Mouse (Mus musculus) liver, postnatal 0 days (tissue): Measurements from ENCODE around the gene Trib2. TPM values are rescaled to one million over a fixed set of nuclear protein-coding genes. Genes with fewer than 3 reads are reported as not detected.

ENCODE experiments used
- ATAC-seq: fragments of 200-750 bp; cut with Nextera tagmentation; 2 replicates; pipeline ENCODE4 v1.8.0; 2017; ENCODE audit warnings: mild to moderate bottlenecking, moderate library complexity
- DNase-seq: peaks from one replicate; pipeline ENCODE4 v3.0.0-alpha.2; 2016
- H3K27ac ChIP-seq: fragments of 300-500 bp; sonication (generic); 2 replicates; pipeline ENCODE4 v1.5.1; 2014; ENCODE audit warnings: antibody characterized with exemption, moderate library complexity, mild to moderate bottlenecking, low read depth
- H3K27me3 ChIP-seq: fragments of 300-500 bp; sonication (generic); 2 replicates; pipeline ENCODE4 v1.6.1; 2014; ENCODE audit warnings: low read length, control low read depth, mixed read lengths; ENCODE audit not compliant: insufficient read depth
- H3K36me3 ChIP-seq: fragments of 300-500 bp; sonication (generic); replicated peaks from 2 replicates; pipeline ENCODE4 v1.6.1; 2014; ENCODE audit warnings: mild to moderate bottlenecking, control low read depth, low read length, moderate library complexity, mixed read lengths; ENCODE audit not compliant: insufficient read depth
- H3K4me1 ChIP-seq: fragments of 300-500 bp; sonication (generic); 2 replicates; pipeline ENCODE4 v1.6.1; 2014; ENCODE audit warnings: antibody characterized with exemption, mild to moderate bottlenecking, control low read depth; ENCODE audit not compliant: insufficient read depth
- H3K4me2 ChIP-seq: fragments of 300-500 bp; sonication (generic); 2 replicates; pipeline ENCODE4 v1.6.1; 2014; ENCODE audit warnings: low read depth, mild to moderate bottlenecking, low read length, moderate library complexity, mixed read lengths
- H3K4me3 ChIP-seq: fragments of 300-500 bp; sonication (generic); 2 replicates; pipeline ENCODE4 v1.5.1; 2014; ENCODE audit warnings: low read depth, low read length
- H3K9ac ChIP-seq: fragments of 300-500 bp; sonication (generic); replicated peaks from 2 replicates; pipeline ENCODE4 v1.6.1; 2014; ENCODE audit warnings: mild to moderate bottlenecking, moderate library complexity
- H3K9me3 ChIP-seq: fragments of 300-500 bp; sonication (generic); 2 replicates; pipeline ENCODE4 v1.6.1; 2016; ENCODE audit warnings: mild to moderate bottlenecking, control low read depth, low read length, mixed read lengths
- CTCF ChIP-seq: sonication (generic); IDR thresholded peaks from 2 replicates; pipeline ENCODE4 v1.5.1; 2016; ENCODE audit warnings: antibody characterized with exemption, low read depth
- EP300 ChIP-seq: IDR thresholded peaks from 2 replicates; pipeline ENCODE4 v1.6.1; 2016; ENCODE audit warnings: antibody characterized with exemption, low read depth, mild to moderate bottlenecking
- WGBS: fragments of 180-500 bp; shearing (Covaris S2); extraction: QIAGEN DNeasy Blood & Tissue Kit; methylation state at CpG from one replicate; pipeline ENCODE4 v1.1.7; 2014; ENCODE audit not compliant: insufficient replicate concordance; 5-methylcytosine and 5-hydroxymethylcytosine counted together
- polyA plus RNA-seq: library from polyadenylated mRNA; unstranded; fragments of >200 nt; fragmentation: Nextera tagmentation; extraction: Ambion mirVana; gene quantifications from 2 replicates; pipeline ENCODE4 v1.2.1, GENCODE M21; 2015

Gene Trib2
- polyA plus RNA-seq, 1 experiment from 2014 or later = 2.6 TPM

DNA sequence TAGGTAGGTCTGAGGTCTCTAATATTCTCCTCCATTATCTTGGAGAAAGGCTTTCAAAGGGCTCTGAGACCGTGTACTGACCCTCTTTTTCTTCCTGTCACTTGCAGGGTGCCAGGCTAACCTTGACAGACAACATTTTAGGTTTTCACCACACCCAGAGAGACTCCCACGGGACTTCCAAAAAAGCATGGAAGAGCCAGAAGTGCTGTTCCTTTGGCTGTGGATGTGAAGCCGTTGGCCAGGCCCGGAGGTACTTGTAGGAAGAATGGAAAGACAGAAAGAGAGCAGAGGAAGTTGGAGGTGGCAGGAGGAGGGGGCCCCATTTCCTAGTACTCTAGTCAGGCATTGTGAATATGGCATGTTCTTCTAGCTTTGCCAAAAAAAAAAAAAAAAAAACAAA is 56.0 kb downstream of the Trib2 start:
- ATAC-seq (no peak), DNase-seq (no peak)
- Histone ChIP-seq H3K4me1 (no peaks in the 10 kb centered on the region), H3K27me3 (no peaks in the 10 kb centered on the region), H3K4me3 (no peak overlapping the region), H3K4me2 (no peak overlapping the region), H3K9me3 (no peaks in the 10 kb centered on the region), H3K36me3 (no peaks in the 10 kb centered on the region), H3K27ac (no peak overlapping the region), H3K9ac (no peak overlapping the region)
- 51% methylated on average over 4 of the region's 4 CpGs for WGBS
- no peak for TF ChIP-seq EP300
- TF ChIP-seq CTCF = no peak

DNA sequence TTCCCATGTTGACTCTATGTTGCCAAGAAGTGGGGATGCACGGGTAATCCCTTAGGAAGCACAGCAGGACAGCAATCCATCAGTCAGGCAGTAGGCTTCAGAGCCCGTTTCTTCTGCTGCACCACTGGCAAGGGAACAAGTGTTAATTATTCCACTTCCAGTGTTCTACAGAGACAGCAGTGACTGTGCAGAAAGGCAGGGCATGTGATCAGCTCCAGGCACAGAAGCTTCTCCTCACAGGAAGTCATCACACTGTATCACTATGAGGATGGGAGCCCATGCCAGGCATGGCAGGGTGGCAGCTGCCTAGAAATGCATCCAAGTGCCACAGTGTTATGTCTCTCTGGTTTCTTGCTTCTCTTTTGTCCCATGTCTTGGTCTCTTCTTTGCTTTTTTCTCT is 57.9 kb downstream of the Trib2 start:
- no peak overlapping the region for H3K4me2 ChIP-seq
- no peaks in the 10 kb centered on the region for H3K4me1 ChIP-seq
- no peak overlapping the region for H3K9ac ChIP-seq
- ATAC-seq (no peak), DNase-seq (no peak)
- H3K27me3 ChIP-seq = no peaks in the 10 kb centered on the region
- H3K36me3 ChIP-seq = no peaks in the 10 kb centered on the region
- no peak for TF ChIP-seq EP300
- TF ChIP-seq CTCF = no peak
- no peaks in the 10 kb centered on the region for H3K9me3 ChIP-seq
- WGBS = 58% methylated on average over 2 of the region's 2 CpGs
- no peak overlapping the region for H3K4me3 ChIP-seq
- no peak overlapping the region for H3K27ac ChIP-seq

DNA sequence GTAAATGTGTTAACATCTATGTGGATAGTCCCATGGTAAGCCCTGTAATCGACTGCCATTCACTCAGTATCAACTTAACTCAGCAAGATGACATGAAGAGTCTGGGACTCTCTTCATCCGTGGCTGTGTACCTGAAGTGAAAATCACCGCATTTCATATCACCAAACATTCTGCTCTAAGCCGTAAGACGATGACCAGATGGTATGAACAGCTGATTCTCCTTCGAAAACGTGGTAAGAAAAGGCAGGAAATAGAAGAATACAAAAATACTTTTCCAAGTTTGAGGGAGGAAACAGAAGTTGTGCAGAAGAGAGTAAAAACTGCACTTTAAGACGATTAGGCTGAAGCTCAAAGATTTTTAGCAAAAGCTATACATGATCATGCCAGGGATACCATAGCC is 59.4 kb downstream of the Trib2 start:
- H3K36me3 ChIP-seq = no peaks in the 10 kb centered on the region
- H3K27ac ChIP-seq = no peak overlapping the region
- no peak overlapping the region for H3K9ac ChIP-seq
- H3K4me2 ChIP-seq = no peak overlapping the region
- no peaks in the 10 kb centered on the region for H3K4me1 ChIP-seq
- no peak overlapping the region for H3K4me3 ChIP-seq
- H3K9me3 ChIP-seq = no peaks in the 10 kb centered on the region
- ATAC-seq (no peak), DNase-seq (no peak)
- no peaks in the 10 kb centered on the region for H3K27me3 ChIP-seq
- TF ChIP-seq CTCF (no peak), EP300 (no peak)
- 74% methylated on average over 8 of the region's 8 CpGs for WGBS

DNA sequence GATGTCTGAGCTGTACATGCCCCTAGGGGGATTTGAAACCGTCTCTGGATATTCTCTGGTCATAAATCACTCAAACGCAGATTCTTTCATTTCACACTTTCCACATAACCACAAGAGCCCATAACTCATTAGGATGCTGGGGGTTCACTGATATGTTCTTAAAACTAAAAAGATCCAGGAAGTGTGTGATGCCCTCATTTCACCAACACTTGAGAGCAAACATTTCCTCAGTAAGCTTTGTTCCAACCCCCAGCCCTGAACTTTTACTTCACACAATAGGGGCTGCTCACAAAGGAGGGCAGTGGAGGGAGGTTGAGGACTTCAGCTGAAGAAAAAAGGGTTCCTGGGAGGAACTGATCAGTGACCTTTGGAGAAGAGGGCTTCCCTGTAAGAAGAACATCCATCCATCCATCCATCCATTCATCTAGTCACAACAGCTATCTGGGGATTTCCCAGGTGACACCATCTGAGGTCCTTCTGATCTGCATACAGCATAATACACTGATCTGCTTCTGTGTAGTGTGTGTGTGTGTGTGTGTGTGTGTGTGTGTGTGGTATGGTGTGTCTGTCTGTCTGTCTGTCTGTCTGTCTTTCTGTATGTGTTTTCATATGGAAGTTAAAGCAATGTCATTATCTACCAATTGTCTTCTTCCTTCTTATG is 61.6 kb downstream of the Trib2 start:
- H3K27me3 ChIP-seq = no peaks in the 10 kb centered on the region
- H3K9me3 ChIP-seq = no peaks in the 10 kb centered on the region
- 23% methylated on average over 2 of the region's 2 CpGs for WGBS
- no peaks in the 10 kb centered on the region for H3K4me1 ChIP-seq
- no peak overlapping the region for H3K27ac ChIP-seq
- no peak overlapping the region for H3K4me2 ChIP-seq
- DNase-seq (no peak), ATAC-seq (no peak)
- H3K36me3 ChIP-seq = no peaks in the 10 kb centered on the region
- TF ChIP-seq CTCF (no peak), EP300 (no peak)
- H3K4me3 ChIP-seq = no peak overlapping the region
- no peak overlapping the region for H3K9ac ChIP-seq

DNA sequence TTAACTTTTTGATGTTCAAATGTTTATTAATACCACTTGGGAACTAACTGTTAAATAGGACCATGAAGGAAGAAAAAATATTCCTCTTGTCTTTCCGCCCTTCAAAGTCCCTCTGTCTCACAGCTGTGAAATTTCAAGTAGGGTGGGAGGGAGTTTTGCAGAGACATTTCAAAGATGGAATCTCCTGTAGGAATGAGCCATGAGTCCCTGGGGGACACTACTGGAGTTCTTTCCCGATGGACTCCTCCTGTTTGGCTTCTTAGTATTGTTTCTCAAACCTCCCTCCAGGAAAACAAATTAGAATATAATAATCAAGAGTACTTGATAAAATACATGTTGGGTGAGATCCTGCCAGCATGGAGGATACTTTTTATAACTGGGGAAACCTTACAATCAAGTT is 62.1 kb downstream of the Trib2 start:
- no peak for TF ChIP-seq CTCF
- no peak for TF ChIP-seq EP300
- no peak overlapping the region for H3K4me3 ChIP-seq
- H3K4me2 ChIP-seq = no peak overlapping the region
- WGBS = 60% methylated on average over 2 of the region's 2 CpGs
- DNase-seq (no peak), ATAC-seq (no peak)
- H3K4me1 ChIP-seq = no peaks in the 10 kb centered on the region
- H3K36me3 ChIP-seq = no peaks in the 10 kb centered on the region
- no peaks in the 10 kb centered on the region for H3K9me3 ChIP-seq
- H3K27me3 ChIP-seq = no peaks in the 10 kb centered on the region
- no peak overlapping the region for H3K27ac ChIP-seq
- no peak overlapping the region for H3K9ac ChIP-seq

DNA sequence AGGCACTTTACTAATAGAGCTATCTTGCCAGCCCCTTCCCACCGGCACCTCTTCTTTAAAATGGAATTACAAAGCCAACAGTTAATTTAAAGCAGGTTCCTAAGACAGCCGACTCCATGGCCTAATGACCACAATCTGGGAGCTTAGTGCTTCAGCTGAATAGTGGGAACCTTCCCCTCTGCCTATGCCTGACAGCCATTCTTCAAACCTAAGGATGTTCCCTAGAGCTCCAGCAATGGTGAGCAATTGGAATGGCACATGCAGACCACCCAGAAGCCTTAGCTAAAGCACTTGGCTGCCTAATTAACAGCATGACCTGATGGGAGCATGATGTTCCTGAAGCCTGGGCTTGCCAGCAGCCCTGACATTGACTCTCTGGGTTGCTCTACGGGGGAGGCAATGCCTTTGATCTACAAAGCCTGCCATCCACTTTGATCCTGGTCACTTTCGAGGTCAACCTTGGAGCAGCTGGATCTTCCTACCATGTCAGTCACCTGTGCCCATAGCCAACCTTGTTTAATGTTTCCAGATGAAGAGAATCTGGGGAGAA is 67.0 kb downstream of the Trib2 start:
- Histone ChIP-seq H3K27me3 (no peaks in the 10 kb centered on the region), H3K9ac (no peak overlapping the region), H3K4me2 (no peak overlapping the region), H3K36me3 (no peaks in the 10 kb centered on the region), H3K4me1 (no peaks in the 10 kb centered on the region), H3K9me3 (no peaks in the 10 kb centered on the region), H3K27ac (no peak overlapping the region), H3K4me3 (no peak overlapping the region)
- ATAC-seq (no peak), DNase-seq (no peak)
- WGBS = 45% methylated on average over 4 of the region's 4 CpGs
- TF ChIP-seq EP300 (no peak), CTCF (no peak)
